Mouse (Mus musculus) adrenal gland, postnatal 14 days (tissue): ENCODE measurements at regions not wholly inside any gene's neighbourhood (a gene's known extent, or its start where the extent isn't known, plus 50 kb on each side); places are given as distances from the start of the nearest gene placed in this dataset.
A peak's percentile ranks its signal among the peaks of the same experiment; 100 is the strongest.
"Not testable (repeated sequence)": the region's sequence is repeated elsewhere in the genome, so short reads cannot be mapped to it uniquely, and the experiment has no call there.

Experiments used
- DNase-seq: peaks from one replicate; pipeline ENCODE4 v3.0.0; 2021; ENCODE audit warnings: mixed read lengths

DNA sequence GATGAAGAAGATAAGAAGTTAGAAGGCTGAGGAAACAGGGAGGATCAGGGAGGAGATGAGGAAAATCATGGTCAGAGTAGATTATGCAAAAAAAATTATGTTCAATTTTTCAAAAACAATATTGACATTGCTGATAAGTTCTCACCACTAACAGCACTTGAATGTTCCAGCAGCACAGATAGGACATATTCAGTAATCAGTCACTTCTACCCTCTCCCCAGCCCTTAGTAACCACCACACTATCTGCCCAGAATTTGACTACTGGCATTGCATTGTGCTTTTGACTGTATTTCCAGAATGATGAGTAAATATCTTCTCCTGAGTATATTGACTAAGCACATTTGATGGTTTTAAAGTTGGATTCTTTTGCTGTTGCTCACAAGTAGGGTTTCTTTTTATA, 140.5 kb downstream of the Cdca7 start:
- DNase-seq = no peak

DNA sequence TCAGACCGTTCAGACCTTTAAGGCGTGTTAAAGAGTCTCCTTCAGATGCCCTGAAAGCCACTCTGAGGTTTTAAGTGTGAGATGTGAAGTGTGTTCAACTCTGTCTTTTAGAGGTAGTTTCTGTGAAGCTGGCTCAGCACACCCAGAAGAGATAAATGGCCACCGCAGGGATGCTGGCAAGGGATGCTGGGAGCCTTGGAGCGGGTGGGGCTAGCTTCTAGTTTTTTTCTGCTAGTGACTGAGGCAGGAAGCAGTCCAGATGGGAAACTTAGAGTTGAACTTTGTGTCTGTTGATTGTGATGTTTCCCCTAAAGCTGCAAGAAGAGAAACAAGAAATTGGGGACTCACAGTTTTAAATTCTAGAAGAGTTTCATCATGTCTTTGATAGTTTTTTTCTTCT, 143.5 kb downstream of the Cdca7 start:
- no peak for DNase-seq

DNA sequence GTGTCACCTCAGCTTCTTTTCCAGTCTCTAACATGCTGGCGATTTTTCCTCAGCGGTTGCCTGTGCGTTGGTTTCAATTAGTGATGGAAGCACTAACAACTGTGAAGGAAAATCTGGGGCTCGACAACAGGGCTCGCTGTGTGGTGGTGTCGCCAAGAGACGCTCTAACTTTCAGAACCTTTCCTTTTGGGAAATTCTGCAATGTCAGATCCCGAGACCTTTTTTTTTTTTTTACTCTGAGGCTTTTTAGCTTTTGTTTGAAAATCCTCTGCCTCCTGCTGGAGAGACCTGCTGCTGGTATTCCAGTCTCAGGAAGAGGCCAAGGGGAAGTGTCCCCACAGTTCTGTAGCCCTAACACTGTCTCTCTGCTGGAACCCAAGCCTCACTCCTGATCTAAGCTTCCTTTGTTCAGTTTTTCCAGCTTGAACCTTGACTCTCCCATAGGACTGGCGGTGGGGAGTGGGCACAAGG, 144.3 kb downstream of the Cdca7 start:
- no peak for DNase-seq

DNA sequence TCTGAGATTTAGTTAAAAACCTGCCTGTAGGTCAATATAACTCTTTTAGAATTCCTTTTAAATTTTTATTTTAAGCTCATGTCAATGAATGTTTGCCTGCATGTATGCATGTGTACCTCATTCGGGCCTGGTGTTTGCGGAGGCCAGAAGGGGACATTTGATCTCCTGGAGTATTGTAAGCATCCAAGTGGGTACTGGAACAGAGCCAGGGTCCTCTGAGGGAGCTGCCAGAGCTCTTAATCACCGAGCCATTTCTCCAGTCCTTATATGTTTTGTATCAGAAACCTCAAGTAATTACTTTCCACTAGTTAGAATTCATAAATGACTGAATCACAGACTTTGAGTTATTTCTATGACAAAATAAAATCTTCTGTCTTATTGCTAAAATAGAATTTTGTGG, 152.0 kb downstream of the Cdca7 start:
- DNase-seq = peak; percentile 30

DNA sequence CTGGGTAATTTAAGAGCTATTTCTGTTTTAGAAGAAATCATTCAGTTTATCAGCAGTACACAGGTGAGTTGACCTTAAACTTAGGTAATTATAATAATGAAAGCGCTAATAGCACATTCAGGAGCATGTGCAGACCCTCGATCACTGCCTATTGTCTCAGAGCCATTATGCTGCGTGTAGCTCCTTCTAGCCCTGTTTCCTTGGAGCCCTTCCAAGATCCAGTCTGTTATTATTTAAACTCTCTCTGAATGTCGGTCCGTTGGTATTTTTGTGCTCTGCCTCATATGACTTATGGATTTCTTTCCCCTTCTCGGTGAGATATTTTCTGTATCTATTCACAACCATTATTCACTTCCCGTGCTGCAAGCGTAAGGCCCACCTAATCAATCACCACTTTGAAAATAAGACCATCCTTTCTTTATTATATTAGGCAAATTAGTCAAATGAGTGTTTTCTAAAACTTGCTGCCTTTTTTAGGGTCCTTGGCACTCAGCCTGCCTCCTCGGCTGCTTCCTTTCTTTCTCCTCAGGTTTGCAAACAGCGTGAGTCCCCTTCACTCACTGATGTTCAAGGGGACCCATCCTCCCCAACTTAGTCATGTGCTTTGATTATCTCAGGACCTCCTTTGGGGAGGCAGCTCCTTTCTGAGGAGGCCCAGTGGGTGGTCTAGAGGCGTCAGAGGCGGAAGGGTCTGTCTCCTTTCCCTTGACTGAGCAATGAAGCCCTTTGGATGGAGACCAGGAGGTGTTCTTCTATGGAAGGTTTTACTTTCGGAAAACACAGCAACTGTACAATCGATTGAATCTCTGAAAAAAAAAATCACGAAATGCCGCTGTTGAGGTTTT, 152.9 kb downstream of the Cdca7 start:
- no peak for DNase-seq

DNA sequence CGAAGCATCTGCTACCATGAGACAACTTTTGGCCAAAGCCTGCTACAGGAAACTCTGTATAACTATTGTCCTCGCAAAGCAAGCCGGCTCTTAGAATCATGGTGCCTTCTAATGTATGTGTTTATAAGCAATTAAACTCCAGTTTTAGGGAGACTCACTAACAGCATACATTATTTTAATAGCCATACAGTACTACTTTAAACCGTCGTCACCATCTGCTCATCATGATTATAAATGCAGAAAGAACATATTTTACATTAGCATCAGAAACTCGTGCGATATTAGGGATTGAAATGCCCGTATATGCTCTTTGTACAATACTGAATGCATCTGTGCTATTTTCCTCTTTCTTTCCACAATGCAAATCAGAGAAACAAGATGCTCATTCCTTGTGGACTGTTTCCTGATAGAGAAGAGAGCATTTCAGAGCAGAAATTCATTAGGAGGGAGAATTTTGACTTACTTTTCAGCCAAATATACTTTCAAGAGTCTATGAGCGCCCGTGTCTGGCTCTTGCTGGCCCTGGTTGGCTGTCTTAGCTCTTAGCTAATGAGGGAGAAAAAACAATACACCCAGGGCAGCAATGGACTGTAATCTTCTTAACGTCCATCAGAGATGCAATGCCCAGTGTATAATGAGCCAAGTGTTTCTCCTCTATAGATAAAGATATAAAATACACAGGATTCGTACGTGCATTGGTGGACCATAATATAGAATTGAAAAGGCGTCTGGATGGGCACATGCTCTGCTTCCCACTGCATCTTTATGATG, 153.9 kb downstream of the Cdca7 start:
- DNase-seq = no peak

DNA sequence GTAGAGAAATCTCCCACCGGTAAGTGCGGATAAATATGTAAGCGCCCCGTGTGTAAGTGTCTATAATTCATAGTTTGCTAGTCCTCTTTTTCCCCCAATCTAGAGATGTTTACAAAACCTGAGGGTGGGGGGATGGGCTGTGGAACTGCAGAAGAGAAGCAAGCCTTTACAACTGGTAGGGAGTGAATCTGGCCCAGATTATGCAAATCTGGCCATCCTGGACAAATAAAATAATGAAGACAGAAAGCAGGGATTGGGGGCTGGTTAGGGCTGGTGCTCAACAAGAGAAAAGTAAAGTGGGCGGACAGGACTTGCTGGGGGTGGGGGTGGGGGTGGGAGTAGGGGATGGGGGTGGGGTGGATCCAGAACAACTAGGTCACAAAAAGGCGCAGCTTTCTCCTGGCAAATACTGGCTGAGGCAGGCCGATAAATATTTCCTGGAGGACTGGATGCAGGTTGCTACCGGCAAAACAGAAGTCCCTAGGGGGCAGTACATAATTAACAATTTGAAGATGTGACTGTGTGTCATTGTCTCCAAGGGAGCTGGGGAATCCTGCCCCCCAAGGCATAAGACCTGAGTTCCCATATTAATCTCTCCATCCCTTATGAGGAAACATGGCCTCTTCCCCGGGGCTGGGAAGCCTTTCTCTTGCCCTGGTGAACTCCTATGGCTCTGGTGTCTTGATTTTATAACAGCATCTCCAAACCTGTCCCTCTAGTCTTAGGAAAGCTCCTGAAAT, 162.1 kb downstream of the Cdca7 start:
- no peak for DNase-seq

DNA sequence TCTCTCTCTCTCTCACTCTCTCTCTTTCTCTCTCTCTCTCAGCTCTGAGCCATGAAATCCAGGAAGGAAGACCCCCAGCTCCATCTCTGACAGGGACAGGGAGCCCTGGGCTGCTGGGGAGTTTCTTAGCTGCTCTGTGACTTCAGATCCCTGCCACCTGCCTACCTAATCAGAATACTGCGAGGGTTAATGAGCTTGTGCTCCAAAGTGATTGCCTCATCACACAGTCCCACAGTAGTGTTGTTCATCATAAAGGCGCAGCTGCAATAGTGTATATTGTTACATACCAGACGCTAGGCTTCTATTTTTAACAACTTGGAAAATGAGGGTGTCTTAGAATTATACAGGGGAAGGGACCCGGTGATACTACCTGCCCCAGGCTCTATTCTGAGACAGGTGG, 163.1 kb downstream of the Cdca7 start:
- DNase-seq = no peak

DNA sequence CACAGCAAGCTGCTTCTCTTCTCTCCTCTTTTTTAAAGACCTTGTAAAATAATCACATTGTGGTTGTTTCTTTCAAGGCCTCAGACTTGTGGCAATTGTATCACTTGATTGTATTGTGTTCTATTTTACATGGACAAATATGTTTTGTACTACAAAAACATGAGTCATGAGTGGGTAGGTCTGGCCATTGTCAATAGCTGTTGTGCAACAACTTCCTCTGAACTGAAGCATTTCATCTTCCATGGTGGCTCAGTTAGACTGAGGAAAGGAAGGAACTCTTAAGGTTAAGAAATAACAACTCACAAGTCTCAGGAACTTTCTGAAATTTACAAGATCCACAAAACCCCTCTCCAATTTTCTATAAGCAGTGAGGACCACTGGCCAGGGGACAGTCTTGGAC, 165.3 kb downstream of the Cdca7 start:
- DNase-seq = no peak

DNA sequence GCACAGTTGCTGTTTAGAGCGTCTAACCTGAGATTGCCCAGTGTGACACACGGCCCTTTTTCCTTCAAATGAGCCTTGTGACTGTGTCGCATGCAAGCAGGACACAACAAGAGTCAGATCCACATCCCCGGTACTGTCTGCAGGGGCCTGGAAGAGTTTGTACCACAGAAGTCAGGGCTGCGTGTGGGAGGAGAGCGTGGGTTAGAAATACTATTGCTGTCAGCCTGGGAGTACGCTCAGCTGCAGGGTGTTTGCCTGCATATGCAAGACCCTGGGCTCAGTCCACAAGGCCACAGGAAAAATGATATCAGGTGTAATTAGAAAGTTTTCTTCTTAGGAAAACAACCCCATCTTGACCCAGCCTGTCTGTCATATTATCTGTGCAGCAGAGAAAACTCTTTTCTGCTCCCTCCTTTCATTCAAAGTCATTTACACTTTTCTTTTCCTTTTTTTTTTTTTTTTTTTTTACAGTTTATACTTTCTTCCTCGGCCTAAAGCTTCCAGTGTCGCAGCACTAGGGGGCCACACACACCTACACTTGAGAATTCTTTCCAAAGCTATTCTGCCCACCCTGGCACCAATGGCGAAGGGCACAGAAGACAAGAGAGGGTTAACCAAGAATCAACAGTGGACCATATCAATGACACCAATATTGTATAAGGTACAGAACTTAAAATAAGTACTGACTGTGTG, 168.3 kb downstream of the Cdca7 start:
- no peak for DNase-seq

DNA sequence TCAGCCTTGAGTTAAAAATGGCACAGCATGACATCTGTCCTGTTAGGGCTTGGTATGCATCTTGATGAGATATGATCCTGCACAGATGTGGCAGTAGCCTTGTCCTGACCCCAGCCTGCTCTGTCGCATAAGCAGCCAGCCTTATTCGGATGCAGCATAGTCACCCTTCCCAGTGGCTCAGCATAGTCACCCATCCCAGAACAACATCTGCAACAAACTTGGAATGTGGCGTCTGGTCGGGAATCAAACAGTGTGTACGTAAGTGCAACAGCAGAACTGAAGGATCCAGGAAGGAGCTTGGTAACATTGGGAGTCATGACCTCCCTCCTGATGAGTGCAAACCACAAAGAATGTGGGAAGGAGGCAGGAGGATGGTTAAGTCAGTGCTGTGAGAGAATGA, 171.7 kb downstream of the Cdca7 start:
- DNase-seq = no peak

DNA sequence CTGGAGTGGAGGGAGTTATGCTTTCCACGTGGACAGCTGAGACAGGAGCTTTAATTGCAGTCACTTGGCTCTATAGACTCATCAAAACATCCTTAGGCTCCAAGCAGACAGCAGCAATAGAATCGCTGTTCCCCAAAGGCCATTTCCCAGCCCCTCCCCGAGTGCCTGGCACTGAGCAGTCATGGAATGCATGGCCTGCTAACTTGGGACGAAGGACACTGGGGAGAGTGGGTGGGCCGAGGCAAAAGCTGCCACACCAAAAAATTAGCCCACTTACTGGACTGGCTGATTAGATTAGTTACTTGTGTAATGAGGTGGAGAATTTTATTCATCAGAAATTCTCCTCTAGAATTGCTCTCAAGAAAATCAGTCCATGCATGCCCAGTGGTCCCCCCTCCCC, 172.3 kb downstream of the Cdca7 start:
- DNase-seq = no peak

DNA sequence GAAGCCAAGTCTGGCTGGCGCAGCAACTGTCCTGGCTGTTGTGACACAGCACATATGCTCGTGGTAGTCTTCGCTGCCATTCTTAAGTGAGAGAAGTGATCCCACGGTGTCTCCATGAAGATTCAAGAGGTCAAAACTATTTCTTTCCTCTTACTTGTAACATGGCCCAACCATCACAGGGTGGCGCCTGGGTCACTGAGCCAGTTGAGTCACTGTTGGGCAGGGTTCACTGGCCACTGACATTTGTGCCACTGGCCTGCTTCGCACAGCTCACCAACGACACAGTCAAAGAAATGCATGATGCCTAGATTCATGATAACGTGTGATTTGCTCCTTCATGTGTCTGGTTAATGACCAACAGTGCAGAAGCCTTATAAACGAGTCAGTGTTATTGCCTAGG, 179.9 kb downstream of the Cdca7 start:
- DNase-seq = peak; percentile 29

DNA sequence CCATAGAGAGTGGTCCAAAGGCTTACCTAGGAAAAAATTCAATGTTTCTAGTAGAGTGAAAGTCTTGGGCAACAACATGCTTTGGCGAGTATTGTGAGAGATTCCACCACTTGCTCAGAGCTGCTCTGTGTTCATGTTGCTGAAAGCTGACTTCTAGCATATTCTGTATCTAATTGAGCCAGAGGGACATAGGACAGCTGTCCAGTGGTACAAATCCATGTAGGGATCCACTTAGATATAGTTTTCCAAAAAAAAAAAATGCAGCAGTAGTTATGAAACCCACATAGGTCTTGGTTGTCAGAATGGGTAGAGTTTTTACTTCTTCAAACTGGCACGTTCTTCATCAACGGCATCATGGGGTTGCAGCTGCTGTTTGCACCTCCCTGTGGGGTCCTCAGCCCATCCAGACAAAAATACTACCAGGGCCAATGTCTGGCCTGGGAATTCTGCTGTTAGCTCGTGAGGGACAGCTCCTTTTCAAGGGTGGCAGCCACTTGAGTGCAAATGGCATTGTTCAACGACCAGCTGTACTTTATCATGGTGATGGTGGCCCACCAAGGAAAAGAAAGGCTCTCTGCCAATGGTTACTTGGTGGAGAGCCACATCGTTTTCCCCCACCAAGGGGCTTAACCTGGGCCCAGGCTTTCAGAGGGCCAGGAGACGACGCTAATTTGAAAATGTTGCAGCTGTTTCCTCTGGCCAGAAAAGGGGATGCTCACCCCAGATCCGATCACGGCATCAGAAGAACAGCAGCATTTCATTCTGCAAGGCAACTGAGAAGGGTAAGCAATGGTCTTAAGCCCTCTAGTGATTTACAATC, 181.4 kb downstream of the Cdca7 start:
- DNase-seq = no peak

DNA sequence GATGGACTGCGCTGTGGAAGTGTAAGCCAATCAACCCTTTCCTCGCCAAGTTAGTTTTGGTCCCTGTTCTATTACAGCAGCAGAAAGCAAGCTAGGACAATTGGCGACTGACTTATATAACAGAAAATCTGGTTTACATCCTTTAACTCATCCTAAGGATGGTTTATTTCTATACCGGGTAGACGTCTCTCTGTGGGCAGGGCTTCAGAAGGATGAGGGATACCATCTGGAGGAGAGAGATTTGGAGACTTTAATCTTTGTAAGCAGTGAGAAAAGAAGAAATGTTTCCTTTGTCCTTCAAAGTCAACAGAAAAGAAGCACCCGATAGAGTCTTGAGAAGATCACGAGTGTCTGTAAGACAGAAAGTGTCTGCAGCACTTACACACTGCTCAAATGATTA, 186.4 kb downstream of the Cdca7 start:
- no peak for DNase-seq

DNA sequence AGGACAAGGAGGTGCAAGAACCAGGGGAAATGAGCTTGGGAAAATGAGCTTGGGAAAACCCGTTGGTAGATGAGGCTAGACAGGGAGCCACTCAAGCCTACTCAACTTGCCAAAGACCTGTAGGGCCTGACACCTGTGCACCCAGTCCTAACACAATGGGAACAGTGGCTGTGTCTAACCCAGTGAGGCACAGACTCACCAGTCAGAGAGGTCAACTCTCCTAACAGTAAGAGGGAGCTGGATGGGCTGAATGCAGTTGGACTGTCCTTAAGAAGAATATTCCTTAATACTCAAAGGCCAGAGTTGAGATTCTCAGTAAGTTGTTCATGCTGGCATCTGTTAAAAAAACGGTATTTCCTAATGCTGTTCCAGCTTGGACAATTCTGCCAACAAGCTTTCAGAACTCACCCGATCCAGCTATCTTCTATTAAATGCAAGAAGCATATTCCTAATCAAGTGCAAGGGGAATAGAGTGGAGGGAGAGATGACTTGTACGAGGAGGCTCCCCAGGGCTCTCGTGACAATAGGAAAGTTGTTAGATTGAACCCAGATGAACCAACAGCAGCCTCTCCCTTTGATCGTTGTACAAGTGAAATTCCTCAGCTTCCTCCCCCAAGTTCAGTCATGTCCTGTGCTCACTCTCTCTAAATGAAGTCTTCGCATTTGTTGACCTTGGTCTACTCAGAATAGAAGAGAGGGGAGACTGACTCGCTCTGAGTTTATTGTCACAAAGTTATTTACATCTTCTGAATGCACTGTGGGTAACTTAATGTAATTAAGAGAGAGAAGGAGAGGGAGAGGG, 187.2 kb downstream of the Cdca7 start:
- DNase-seq = no peak

DNA sequence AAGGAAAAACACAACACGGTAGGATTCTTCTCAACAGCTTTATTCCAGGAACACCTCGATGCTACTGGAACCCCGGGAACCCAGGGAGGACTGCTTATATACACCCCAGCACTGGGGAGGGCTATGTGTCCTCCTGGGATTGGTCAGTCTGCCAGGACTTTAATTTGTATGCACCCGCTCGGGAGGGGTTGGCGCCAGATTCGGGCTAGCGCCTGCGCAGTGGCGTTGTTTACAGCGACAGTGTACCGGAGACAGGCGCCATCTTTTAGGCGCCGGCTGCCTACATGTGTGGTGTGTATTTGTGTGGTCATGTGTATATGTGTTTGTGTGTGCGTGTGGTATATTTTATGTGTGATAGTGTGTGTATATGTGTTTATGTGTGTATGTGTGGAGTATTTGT, 191.4 kb downstream of the Cdca7 start:
- DNase-seq = not testable (repeated sequence)

DNA sequence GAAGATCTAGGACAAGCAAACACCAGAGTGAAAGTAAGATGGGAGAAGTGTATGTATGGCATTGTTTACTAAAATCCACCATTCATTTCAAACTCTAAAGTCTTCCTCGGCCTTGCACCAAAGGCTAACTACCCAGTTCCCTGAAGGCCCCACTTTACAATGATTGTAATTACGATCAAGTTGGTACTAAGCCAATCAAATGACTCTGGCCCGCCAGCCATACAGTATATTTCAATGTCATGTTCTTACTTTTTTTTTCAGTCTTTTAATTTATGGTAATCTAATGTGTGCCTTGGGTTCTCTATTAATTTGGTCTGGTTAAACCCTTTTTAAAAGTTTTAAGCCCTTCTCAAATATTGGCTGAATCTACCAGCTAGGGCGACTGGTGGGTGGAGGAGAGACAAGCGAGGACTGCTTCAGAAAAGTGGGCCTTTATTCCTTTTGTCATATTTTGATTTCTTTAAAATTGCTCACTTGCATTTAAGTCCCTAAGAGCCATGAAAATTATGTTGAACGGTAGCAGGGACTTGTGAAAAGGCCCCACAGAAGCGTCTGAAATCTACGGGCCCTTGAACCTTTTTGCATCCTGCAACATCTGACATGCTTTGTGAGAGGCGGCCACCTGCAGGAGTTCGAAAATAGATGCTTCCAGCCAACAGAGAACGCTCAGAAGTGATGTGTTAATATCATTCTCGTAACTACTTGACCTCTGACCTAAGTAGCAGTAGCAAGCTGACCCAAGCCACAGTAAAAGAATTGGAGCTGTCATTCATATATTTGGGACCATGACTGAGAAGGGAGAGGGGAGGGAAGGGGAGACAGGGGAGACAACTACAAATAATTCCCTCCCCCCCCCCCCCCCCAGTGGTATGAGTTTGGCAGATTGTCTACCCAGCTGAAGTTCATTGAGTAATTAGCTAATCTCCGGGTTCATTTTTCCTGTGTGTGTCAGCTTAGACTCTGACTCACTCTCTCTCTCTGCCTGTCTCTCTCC, 197.2 kb downstream of the Cdca7 start:
- DNase-seq = no peak

DNA sequence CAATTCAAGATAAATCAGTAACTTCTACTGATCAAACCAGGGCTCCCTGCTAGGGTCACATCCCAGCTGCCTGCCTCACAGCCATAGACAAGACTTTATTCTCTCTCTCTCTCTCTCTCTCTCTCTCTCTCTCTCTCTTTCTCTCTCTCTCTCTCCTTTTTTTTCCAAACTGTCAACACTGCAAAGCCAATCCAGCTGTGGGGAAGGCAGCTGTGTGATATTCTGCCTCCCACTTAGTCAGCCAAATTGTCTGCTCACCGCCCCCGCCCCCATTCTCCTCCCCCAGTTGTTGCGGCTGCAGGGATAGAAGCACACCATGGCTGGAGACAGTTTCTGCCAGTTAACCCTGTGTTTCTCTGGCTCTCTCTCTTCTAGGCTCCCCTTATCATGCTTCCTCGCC, 198.3 kb downstream of the Cdca7 start:
- peak; percentile 36 for DNase-seq
